Mouse (Mus musculus) C2C12 (cell line): Measurements from ENCODE around the gene Mpp6.

ENCODE experiments used
- CTCF ChIP-seq: IDR thresholded peaks from one replicate; pipeline ENCODE4 v1.5.1; 2011; ENCODE audit not compliant: control insufficient read depth, insufficient read depth, insufficient read length
- MAX ChIP-seq: IDR thresholded peaks from one replicate; pipeline ENCODE4 v1.6.1; 2011; ENCODE audit warnings: mild to moderate bottlenecking, control low read depth
- MYOG ChIP-seq: IDR thresholded peaks from one replicate; pipeline ENCODE4 v1.6.1; 2011; ENCODE audit not compliant: control insufficient read depth, insufficient read length; ENCODE audit errors: extremely low read depth

- TF ChIP-seq MAX, result no peak
- no peak for TF ChIP-seq CTCF
- no peak for TF ChIP-seq MYOG
These were observed 112.9 kb downstream of the Mpp6 start for GRCm38 (mm10) chr6:50222986-50223385.
